Mouse (Mus musculus) liver (tissue): Measurements from ENCODE around the gene Dld.

ENCODE experiments used
- DNase-seq: peaks from one replicate; pipeline ENCODE4 v3.0.0-alpha.2; 2020; ENCODE audit warnings: mixed read lengths

The Dld gene

DNA sequence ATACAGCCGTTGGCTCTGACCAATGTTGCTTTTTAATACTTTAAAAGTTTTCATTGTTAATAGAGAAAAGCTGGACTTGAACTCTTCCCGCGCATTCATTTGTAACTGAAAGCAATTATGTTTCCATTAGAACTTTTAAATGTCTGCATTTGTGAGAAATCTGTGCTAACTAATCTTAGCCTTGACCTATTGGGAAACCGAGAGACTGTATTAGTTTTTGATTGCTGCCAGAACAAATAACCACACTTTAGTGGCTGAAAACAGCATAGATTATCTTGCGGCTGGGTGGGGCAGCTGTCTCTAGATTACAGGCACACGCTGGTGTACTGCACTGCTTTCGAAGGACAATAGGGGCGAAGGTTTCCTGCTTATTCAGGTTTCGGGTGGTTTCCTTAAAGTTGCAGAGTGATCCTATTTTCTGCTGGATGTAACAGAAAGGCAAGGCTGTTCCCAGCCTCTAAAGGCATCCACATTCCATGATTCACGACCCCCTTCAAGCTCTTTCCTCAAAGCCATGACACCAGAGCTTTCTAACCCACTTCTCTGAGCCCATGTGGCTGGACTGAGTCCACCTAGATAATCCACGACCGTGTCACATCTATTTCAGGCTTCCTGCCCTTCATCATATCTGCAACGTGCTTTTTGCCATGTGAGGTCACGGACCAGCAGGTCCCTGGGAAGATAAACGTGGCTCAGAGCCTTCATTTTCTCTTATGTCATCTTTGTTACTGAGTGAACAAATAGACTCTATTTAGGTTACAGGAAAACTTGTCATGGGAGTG, 57.7 kb downstream of the Dld start:
- no peak for DNase-seq

DNA sequence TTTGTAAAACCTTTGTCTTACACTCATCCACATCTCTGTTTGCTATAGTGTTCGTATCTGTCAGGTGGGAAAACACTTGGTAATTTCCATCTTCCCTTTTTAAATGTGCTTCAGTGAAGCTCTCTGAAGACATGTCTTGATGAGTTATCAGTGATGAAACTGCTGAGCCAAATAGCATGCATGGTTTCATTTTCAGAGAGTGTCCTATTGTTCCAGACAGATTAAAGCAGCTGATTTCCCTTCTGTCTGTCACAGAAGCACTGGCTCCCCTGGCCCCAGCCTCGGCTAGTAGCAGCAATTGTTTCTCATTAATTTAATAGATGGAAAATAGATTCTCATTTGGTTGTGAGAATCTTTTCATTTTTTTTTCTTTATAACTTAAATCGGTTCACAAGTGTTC, 60.3 kb downstream of the Dld start:
- DNase-seq: no peak

DNA sequence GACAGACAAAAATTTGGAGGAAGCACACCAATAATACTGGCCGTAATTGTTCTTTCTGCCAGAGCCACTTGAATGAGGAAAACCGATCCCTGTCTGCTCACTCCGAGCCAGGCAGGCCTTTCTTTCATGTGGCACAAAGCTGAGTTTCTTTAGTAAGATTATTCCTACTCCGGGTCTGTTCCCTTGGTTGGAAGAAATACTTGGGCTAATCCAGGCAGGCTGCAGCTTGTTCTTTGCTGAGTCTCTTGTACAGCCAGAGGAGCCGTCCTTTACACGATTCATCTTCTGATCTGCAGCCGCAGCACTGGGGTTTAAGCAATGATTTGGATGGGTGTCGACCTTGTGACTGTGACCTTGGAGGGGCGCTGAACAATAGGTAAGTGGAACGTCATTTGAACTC, 62.2 kb downstream of the Dld start:
- no peak for DNase-seq

DNA sequence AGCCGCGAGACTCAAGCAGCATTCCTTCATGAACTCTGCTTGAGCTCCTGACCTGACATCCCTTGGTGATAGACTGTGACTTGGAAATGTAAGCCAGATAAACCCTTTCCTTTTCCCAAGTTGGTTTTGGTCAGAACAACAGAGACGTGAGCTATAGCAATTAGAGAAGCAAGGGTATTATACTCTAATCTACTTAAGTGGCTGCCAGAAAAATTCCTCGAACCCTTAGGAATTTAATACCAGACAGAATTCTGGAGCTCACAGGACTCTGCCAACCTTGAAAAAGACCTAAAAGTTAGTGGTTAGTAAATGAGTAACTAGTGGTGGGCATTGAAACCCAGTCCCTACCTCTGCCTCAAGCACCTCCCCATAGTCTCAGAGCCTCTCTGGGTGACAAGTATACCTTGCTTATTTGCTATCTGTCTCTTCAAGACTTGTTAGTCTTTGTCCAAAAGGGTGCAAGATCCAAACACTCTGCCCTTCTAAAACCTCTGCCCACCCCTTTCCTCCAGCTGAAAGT, 67.6 kb downstream of the Dld start:
- no peak for DNase-seq

DNA sequence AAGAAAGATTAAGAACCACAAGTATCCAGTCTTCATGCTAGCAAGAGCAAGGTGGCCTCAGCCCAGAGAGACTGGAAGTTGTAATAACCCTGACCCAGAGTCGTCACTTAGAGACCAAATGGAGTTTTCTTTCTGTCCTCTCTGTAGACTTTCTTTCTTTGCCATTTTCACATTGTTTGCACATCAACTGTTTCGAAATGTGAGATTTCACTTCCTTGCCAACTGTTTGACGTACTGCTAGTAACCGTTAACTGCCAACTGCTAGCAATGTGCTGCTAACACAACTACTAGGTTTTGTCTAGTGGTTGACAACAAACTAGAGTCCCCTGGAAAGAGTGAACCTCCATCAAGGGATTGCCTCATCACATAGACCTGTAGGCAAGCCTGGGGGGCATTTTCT, 68.1 kb downstream of the Dld start:
- DNase-seq: no peak

DNA sequence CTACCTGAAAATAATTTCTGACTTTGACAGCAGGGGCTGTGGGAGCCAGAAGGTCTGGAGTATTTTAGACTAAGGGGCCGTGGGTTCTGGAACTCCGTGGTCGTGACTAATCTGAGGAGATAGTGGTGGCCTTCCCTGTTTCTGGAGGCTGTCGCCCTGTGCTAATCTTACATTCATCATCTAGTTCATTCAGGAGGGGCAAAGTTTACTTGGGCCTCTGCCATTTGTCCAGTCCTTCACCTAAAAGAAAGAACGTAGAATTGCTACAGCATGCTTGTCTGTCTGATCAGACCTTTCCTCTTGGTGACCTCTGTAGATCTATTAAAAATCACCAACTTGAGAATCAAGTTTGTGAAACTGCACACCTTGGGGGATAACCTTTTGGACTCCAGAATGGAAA, 69.0 kb downstream of the Dld start:
- DNase-seq: no peak
